Mouse (Mus musculus) spleen, postnatal 4 days (tissue): ENCODE results near the gene Hhipl1.

ENCODE experiments used
- DNase-seq, 2 experiments: peaks; one replicate each; pipeline ENCODE4 v3.0.0; 2022; ENCODE audit warnings: low spot score in 2 of 2

Gene Hhipl1

DNA sequence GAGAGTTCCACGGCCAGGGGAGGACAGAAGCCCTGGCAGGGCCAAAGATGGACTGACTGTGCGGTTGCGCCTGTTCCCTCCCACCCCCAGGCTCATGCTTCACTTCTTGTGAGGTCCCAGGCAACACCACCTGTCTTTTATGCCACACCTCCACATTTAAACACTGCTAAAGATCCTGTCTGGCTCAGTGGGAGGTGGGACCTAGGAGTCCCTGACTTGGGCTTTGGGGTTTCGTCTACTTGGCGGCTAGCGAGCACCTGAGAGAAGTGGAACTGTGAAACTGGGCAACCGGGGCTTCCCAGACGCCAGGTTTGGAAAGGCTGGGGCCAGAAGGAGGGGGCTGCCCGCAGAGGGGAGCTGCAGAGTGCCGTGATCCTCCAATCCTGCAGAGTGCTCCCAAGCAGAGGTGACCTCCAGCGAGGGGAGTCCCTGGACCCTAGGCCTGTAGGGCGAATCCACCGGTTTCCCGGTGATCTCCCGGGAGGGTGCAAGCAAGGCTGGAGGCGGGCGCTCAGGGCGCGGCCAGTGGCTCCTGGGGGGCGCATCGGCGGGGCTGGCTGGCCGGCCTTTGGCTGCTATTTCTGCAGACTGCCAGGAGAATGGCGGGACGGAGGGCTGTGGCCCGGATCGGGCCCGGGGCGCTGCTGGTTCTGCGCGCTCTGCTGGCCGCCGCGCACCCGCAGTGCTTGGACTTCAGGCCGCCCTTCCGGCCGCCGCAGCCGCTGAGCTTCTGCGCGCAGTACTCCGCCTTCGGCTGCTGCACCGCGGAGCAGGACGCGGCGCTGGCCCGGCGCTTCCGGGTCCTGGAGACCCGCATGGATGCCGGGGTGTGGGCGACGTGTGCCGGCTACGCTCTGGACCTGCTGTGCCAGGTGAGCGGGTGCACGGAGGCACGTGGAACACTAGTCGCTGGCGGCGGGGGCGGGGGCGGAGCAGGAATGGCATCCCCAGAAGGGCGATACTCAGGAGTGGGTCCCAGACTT is at the start of gene Hhipl1:
Gene Hhipl1, plus strand, starts transcription at position 459 of the 983 bp plus-strand sequence.
- DNase-seq: no peak

DNA sequence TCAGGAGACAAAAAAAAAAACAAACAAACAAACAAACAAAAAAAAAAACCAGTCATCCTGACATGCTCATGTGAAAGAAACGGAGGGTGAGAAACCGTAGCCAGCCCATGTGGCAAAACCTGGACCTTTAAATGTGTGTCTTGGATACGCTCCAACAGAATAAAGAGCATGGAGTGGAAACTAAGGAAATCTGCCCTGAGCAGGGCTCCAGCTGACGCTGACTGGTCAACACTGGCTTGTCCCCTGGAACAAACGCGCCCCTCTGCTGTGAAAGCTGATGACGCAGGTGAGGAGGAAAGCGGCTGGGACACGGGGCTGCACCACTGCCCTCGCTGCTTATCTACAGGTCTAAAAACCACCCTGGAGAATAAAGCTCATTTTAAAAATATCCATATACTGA is 49.3 kb upstream of the Hhipl1 start:
- DNase-seq: no peak

- DNase-seq: no peak
These were observed 46.6 kb upstream of the Hhipl1 start for GRCm38 (mm10) chr12:108259322-108260049.

GRCm38 (mm10) chr12:108260950-108261349 is 45.1 kb upstream of the Hhipl1 start:
- DNase-seq: no peak

DNA sequence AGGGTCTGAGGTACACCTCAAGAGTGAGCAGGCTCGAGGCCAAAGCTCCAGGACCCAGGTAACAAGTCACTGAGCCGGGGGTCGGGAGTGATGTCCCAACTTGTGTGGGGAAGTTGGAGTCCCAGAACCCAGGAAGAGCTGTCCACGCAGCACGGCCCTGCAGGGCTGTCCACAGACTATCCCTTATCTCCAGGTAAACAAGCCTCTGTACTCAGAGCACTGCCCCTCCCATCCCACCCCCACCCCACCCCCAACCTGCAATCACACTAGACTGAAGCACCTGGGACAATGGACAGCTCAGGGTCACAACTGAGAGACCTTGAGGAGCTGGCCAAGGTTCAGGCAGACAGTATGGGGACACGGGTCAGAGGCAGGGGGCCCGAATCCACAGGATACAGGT is 41.2 kb upstream of the Hhipl1 start:
- DNase-seq: no peak

DNA sequence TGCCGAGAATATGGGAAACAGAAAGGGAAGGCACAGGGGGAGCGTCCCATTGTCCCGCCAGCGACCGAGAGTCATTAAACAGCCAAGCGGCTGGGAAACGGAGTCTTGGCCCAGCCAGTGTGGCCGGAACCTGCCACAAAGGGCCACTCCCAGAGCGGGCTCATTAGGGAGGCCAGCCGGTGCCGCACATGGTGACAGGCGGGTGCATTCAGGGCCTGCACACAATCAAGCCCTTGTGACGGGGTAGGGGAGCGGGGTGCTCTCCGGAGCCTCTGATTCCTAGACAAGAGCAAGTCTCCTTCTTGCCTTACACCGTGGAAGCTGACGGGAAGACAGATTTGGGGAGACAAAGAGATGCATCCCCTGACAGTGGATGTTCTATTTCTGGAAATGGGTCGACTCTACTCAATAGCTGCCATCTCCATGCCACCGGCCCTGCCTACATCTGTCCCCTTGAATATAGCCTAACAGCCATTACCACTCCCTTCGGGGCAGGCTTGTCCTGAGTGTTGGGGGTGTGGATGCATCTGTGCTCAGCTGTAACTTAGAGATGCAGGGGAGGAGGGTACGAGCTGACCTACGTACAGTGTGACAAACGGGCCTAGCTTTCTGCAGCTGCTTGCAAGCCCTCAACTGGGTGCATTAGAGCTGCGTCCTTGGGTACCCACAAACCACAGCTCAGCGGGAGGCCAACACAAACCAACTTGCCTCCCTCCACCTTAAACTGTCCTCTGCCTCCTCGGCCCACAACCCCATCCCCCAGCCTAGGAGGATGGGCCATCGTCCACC is 40.0 kb upstream of the Hhipl1 start:
- no peak for DNase-seq

DNA sequence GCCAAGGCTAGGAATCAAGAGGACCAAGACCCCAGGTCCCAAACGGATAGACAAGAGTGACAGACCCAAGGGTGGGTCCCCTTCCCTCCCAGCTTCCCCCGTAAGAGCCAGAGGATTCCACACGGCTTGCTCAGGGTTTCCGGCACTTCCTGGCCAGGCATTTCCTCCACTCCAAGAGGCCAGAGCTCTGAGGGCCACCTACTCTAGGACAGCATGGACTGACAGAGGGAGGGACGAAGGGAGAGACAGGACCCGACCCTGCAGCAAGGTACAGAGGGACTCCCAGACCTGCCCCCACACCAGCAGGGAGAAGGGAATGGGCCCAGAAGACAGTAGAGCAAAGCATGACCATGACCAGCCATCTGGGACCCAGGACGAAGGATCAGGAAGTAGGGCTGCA is 38.4 kb upstream of the Hhipl1 start:
- DNase-seq: no peak

GRCm38 (mm10) chr12:108268970-108269369 is 37.1 kb upstream of the Hhipl1 start:
- no peak for DNase-seq

GRCm38 (mm10) chr12:108269699-108270098 is 36.4 kb upstream of the Hhipl1 start:
- no peak for DNase-seq

- no peak for DNase-seq
These were observed 35.7 kb upstream of the Hhipl1 start for GRCm38 (mm10) chr12:108270240-108270919.

DNA sequence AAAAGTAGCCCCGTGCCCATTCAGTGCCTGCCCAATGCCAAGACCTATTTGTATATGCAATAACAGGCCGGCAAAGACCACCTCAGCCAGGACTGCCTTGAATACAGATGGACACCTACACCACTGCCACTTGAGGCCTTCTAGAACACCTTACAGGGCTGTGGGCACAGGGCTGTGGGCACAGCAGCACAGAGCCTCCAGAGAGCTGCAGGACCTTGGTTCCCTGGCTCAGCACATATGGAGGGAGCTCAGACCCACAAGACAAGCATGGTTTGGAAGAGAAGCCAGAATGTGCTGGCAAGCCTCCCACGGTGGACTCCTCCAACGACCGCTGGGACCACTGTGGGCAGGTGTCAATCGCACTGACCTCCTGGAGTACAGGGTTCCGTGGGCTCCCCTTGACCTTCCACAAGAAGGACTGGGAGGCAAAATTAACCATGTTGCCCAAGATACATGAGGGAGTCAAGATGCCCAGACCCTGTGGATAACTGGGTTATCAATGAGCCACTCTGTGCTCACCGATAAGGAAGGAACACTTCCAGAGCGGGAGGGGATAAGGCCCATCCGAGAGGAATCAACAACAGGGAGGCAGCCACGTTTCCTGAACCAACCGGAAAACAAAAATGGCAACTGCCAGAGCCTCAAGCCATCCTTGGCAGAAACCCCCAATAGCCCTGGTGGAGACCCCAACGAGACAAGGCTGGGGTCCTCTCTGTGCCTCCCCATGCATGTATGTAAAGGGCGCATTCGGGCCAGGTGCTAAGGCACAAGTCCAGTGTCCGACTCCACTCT is 34.5 kb upstream of the Hhipl1 start:
- no peak for DNase-seq

DNA sequence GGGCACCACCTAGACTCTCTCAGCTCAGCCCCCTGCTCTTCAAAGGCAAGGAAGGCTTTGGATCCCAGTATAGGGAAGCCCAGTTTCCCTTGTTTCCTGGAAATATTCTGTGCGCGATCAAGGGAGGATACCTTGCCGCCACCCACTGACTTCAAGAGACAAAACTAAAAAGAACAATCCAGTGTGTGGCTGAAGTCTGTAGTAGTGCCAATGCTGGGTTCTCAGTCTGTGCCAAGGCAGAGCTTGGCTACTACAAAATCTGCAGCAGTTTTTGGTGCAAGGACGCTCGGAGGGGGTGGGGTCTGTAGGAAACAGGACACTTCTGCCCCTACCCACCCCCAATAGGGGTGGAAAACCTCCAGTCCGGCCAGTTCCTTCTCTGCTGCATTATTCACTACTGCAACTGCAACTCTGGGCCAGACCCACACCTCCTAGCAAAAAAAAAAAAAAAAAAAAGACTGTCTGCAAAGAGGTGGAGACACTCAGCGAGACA is 33.9 kb upstream of the Hhipl1 start:
- DNase-seq: no peak

DNA sequence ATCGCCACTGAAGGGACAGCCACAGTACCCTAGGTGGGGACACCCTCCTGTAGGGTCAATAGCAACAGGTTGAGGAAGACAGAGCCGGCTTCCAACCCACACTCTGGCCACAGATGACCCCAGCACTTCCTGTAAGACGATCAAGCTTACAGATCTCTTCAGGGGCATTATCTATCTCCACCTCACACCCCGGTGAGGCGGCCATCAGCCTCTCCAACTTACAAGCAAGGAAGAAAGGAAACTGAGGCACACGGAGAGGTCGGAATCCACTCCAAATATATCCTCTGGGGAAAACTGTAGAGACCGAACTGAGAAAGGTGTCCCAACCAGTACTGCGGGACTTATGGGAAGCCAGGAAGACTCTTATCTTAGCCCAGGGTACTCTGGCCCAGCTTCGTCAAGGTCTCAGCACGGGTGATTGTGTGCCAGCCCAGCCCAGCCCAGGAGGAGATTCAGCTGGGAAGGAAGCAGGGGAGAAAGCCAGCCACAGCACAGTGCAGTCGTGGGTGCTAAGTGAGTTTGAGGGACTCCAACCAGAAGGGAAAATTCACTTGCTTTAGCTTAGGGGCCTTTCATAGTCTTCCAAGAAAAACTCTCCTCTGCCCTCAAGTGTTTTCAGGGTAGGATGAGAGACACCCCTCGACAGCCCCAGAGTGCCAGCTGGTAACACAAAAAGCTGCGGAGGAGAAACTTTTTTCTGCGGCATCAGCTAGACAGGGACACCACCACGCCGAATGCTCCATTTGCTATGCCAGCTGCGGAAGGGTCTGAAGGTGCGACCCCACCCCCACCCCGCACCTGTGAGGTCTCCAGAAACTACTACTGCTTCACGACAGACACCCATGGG is 32.4 kb upstream of the Hhipl1 start:
- DNase-seq: no peak

DNA sequence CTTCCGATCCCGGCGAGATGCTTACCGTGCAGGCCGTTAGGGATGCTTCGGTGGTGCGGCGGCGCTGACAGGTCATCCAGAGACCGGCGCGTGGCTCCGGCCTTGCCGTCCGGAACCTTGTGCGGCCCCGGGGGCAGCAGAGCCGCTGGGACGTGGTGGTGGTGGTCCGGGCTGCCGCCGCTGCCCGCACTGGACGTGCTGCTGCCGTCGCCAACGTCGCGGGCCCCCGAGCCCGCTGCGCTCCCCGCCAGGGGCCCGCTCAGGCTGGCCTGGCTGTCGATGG is 31.8 kb upstream of the Hhipl1 start:
- no peak for DNase-seq

DNA sequence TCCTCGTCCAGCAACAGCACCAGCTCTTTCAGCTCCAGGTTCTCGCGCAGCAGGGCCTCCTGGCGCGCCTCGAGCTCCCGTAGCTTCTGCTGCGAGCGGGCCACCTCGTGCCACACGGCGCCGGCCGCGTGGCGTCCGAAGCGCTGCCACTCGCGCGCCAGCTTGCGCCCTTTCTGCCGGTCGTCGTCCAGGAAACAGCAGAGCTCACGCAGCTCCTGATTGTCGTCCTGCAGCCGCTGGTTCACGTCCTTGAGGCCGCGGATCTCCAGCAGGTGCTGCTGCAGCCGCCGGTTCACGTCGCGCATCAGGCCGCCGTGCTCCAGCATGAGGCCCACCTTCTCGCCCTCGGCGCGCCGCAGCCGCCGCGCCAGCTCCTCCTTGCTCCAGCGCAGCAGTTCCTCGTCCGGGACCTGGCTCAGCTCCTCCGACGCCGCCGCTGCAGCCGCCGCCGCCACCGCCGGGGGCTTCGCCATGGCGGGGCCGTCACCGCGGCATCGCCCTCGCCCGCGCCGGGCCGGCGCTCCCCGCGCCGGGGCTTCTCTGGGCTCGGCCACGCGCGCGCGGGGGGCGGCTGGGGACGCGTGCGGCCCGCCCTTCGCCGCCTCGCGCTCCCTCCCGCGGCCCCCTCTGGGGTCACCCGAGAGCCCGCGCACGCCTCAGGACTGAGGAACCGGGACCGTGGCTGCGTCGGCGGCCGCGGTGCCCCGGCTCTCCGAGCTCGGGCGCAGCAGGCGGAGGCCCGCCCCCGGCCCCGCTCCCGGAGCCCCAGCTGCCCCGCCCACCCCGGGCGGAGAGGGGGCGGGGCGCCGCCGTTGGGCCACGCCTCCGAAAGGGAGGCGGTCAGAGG is 31.2 kb upstream of the Hhipl1 start, which contains the start of gene Ccdc85c:
Gene Ccdc85c, minus strand, starts transcription at position 765 of the 847 bp plus-strand sequence.
- peak in 1 of 2 experiments; percentile 69 for DNase-seq

DNA sequence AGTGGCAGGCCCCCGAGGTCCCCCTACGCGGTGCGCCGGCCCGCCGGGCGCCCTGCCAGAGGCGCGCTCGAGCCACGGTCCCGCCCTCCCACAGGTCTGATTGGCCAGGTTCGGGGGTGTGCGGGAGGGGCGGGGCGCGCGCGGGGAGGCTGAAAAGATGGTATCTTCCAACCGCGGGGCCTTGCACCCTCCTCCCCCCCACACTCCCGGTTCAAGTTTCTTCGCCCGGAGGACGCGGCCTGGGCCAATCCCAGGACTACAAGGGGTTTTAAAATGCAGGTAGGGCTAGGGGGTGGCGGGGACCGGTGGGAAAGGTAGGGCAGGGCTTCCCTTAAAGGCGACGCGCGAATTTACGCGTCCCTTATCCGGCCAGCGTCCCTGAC is 30.6 kb upstream of the Hhipl1 start:
- DNase-seq: peak; percentile 86 to 92

GRCm38 (mm10) chr12:108275920-108276822 is 29.9 kb upstream of the Hhipl1 start:
- no peak for DNase-seq
